Mouse (Mus musculus): ENCODE results near the gene Zbtb16.

GRCm38 (mm10) chr9:48757650-48758580 lies 78.1 kb downstream of the Zbtb16 start:
- TF ChIP-seq POLR2A (IDR thresholded peaks at IDR 0.05; ENCODE audit: low read depth, low read length) = no peak
- TF ChIP-seq CTCF (conservative IDR thresholded peaks at IDR 0.05; ENCODE audit: insufficient read depth, insufficient read length, low read depth, low read length) = no peak

All from kidney, adult 2 months (tissue).